Mouse (Mus musculus): ENCODE measurements around the gene Prdm1.

- TF ChIP-seq CTCF (IDR thresholded peaks at IDR 0.05; ENCODE audit: low read depth, low read length) (no peak), POLR2A (IDR thresholded peaks at IDR 0.05; ENCODE audit: extremely low read depth, insufficient read depth, low read length) (no peak)
These were observed 54.0 kb downstream of the Prdm1 start for GRCm38 (mm10) chr10:44474256-44474655.

Measured in liver, adult 2 months (tissue).